Mouse (Mus musculus) neural tube, embryonic 15.5 days (tissue): ENCODE results near the gene Hoxb5. TPM values are rescaled to one million over a fixed set of nuclear protein-coding genes. Genes with fewer than 3 reads are reported as not detected.

Source experiments
- ATAC-seq: fragments of 200-750 bp; cut with Nextera tagmentation; 2 replicates; pipeline ENCODE4 v1.8.0; 2017; ENCODE audit warnings: mild to moderate bottlenecking, moderate TSS enrichment, moderate library complexity; ENCODE audit not compliant: low FRiP score
- H3K27ac ChIP-seq: fragments of 300-500 bp; sonication (generic); replicated peaks from 2 replicates; pipeline ENCODE4 v1.5.1; 2015; ENCODE audit warnings: mild to moderate bottlenecking, inconsistent platforms
- H3K27me3 ChIP-seq: fragments of 300-500 bp; sonication (generic); replicated peaks from 2 replicates; pipeline ENCODE4 v1.6.1; 2015; ENCODE audit warnings: inconsistent platforms
- H3K36me3 ChIP-seq: fragments of 300-500 bp; sonication (generic); 2 replicates; pipeline ENCODE4 v1.6.1; 2015; ENCODE audit warnings: inconsistent platforms
- H3K4me1 ChIP-seq: fragments of 300-500 bp; sonication (generic); 2 replicates; pipeline ENCODE4 v1.6.1; 2015; ENCODE audit warnings: inconsistent platforms
- H3K4me2 ChIP-seq: fragments of 300-500 bp; sonication (generic); 2 replicates; pipeline ENCODE4 v1.6.1; 2015; ENCODE audit warnings: inconsistent platforms, mild to moderate bottlenecking, moderate library complexity
- H3K4me3 ChIP-seq: fragments of 300-500 bp; sonication (generic); replicated peaks from 2 replicates; pipeline ENCODE4 v1.5.1; 2015; ENCODE audit warnings: mild to moderate bottlenecking, inconsistent platforms
- H3K9ac ChIP-seq: fragments of 300-500 bp; sonication (generic); replicated peaks from 2 replicates; pipeline ENCODE4 v1.6.1; 2015; ENCODE audit warnings: mild to moderate bottlenecking, inconsistent platforms
- H3K9me3 ChIP-seq: fragments of 300-500 bp; sonication (generic); replicated peaks from 2 replicates; pipeline ENCODE4 v1.6.1; 2016; ENCODE audit warnings: inconsistent platforms
- WGBS: fragments of 180-500 bp; shearing (Covaris S2); methylation state at CpG from one replicate; pipeline ENCODE4 v1.1.7; 2015; ENCODE audit warnings: mixed read lengths; 5-methylcytosine and 5-hydroxymethylcytosine counted together
- polyA plus RNA-seq: library from polyadenylated mRNA; unstranded; fragments of >200 nt; fragmentation: Nextera tagmentation; extraction: Ambion mirVana; gene quantifications from 2 replicates; pipeline ENCODE4 v1.2.1, GENCODE M21; 2015

The Hoxb5 gene
- polyA plus RNA-seq, 1 experiment from 2014 or later = 106 TPM

DNA sequence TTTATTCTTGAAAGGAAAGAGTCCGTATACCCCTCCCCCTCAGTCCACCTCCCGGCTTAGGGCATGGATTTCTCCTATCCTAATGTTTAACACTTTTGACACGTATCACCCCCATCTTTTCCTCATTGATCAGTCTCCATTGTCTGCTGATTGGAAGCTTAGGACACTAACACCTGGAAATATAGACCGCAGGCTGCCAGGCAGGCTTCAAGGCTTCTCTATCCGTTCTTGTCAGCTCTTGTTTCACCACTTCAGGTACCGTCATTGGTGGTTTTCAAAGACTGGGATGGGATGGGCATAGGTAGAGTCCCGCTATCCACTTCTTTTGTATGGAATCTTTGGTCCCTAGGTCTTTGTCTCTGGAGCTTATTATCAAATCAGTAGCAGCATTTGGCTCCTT lies 24.0 kb downstream of the Hoxb5 start:
- Histone ChIP-seq H3K9ac (peak overlapping the region; percentile 78), H3K27me3 (no peaks in the 10 kb centered on the region), H3K4me3 (peak overlapping the region; percentile 60), H3K36me3 (no peaks in the 10 kb centered on the region), H3K27ac (peak overlapping the region; percentile 99), H3K4me2 (peak overlapping the region; percentile 87), H3K9me3 (no peaks in the 10 kb centered on the region), H3K4me1 (peaks cover 93% of the 10 kb centered on the region)
- WGBS = 10% methylated on average over 7 of the region's 7 CpGs
- no peak for ATAC-seq

- H3K4me1 ChIP-seq = peaks cover 93% of the 10 kb centered on the region
- no peaks in the 10 kb centered on the region for H3K27me3 ChIP-seq
- WGBS = 5% methylated on average over 5 of the region's 5 CpGs
These were observed 24.6 kb downstream of the Hoxb5 start for GRCm38 (mm10) chr11:96327750-96328149.

DNA sequence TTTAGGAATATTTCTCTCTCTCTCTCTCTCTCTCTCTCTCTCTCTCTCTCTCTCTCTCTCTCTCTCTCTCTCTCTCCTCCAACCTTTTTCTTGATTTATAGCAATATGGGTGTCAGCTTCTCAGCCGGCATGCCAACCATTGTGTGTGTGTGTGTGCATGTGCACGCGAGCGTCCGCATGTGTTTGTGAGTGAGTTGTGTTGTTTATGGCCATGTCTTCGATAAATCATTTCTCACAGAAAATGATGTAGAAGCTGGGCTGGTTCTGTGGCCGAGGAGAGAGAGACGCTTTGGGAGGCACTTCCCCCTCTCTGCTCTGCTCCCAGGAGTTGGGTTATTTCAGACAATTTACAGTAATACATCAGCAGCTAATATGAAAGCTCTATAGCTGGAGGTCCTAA lies 25.5 kb downstream of the Hoxb5 start:
- Histone ChIP-seq H3K4me3 (peak overlapping the region; percentile 60), H3K27ac (peak overlapping the region; percentile 99), H3K4me1 (peaks cover 93% of the 10 kb centered on the region), H3K9ac (peak overlapping the region; percentile 78), H3K36me3 (no peaks in the 10 kb centered on the region), H3K9me3 (no peaks in the 10 kb centered on the region), H3K27me3 (no peaks in the 10 kb centered on the region), H3K4me2 (peak overlapping the region; percentile 87)
- 6% methylated on average over 8 of the region's 8 CpGs for WGBS
- no peak for ATAC-seq

More at GRCm38 (mm10) chr11:96327750-96328149, 24.6 kb downstream of the Hoxb5 start:
- Histone ChIP-seq H3K27ac (peak overlapping the region; percentile 99), H3K9ac (peak overlapping the region; percentile 78), H3K4me2 (peak overlapping the region; percentile 87), H3K36me3 (no peaks in the 10 kb centered on the region), H3K9me3 (no peaks in the 10 kb centered on the region), H3K4me3 (peak overlapping the region; percentile 60)
- peak; percentile 43; the same call in 1 of the 2 replicates for ATAC-seq

- Histone ChIP-seq H3K9me3 (no peaks in the 10 kb centered on the region), H3K36me3 (no peaks in the 10 kb centered on the region), H3K4me3 (peak overlapping the region; percentile 60), H3K27ac (peak overlapping the region; percentile 99), H3K27me3 (no peaks in the 10 kb centered on the region), H3K9ac (peak overlapping the region; percentile 78), H3K4me1 (peaks cover 95% of the 10 kb centered on the region), H3K4me2 (peak overlapping the region; percentile 87)
- 2% methylated on average over 8 of the region's 8 CpGs for WGBS
- ATAC-seq = no peak
These were observed 29.0 kb downstream of the Hoxb5 start for GRCm38 (mm10) chr11:96332105-96332504.

DNA sequence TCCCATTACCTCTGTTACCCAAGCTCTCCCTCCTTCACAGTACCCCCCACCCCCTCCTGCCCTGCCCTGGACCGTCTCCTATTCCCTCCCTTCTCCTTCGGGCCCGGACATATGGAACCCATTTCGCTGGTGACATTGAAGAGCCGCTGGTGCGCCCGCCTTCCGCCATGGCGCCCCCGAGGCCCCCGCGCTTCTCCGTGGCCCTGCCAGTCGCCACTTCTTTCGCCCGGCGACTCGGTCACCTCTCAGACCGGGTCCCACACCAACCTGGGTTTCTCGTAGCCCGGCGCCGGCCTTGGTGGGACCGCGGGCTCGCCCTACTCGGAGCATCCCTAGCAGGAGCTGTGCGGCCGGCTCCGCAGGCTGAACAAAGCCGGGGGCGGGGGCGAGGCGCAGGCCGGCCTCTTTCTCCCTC lies 29.5 kb downstream of the Hoxb5 start:
- no peak for ATAC-seq
- H3K4me2 ChIP-seq = peak overlapping the region; percentile 87
- no peaks in the 10 kb centered on the region for H3K27me3 ChIP-seq
- no peaks in the 10 kb centered on the region for H3K36me3 ChIP-seq
- peaks cover 95% of the 10 kb centered on the region for H3K4me1 ChIP-seq
- peak overlapping the region; percentile 78 for H3K9ac ChIP-seq
- no peaks in the 10 kb centered on the region for H3K9me3 ChIP-seq
- 2% methylated on average over 35 of the region's 35 CpGs for WGBS
- peak overlapping the region; percentile 60 for H3K4me3 ChIP-seq
- H3K27ac ChIP-seq = peak overlapping the region; percentile 99

DNA sequence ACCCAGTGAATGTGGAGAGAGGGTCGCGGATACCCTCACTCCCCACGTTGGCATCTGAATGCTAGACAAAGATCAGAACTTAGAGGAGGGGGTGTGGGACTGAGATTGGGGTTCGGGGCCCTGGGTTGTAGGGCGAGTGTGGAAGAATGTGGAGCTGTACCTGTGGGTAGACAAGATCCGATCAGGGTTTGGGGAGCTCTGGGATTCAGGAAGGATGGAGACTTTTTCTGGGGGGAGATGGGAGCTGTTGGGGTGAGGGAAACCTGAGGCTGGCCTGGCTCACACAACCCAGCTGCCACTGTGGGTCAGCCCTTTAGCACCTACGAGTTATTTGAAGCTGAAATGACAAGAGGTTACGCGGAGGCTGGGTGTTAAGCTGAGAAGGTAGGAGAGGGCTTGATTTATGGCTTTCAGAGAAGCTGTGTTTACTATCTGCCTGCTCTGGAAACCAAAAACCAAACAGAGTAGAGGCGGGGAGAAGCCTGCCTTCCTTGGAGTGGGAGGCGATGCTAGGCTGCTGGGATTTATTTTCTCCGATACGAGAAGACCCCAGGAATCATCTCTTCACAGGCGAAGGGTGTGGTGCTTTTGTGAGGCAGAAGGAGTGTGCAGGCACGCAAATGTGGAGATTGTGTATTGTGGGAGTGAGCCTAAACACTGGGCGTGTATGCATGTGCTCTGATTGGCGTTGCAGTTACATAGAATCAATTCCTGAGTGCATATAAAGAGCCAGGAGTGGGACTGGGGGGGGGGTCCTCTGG lies 30.3 kb downstream of the Hoxb5 start:
- H3K27me3 ChIP-seq = no peaks in the 10 kb centered on the region
- H3K36me3 ChIP-seq = no peaks in the 10 kb centered on the region
- peak overlapping the region; percentile 78 for H3K9ac ChIP-seq
- peaks cover 97% of the 10 kb centered on the region for H3K4me1 ChIP-seq
- H3K4me2 ChIP-seq = peak overlapping the region; percentile 87
- peak overlapping the region; percentile 60 for H3K4me3 ChIP-seq
- no peaks in the 10 kb centered on the region for H3K9me3 ChIP-seq
- 5% methylated on average over 17 of the region's 17 CpGs for WGBS
- H3K27ac ChIP-seq = peak overlapping the region; percentile 99
- ATAC-seq = peak; percentile 18; the same call in 1 of the 2 replicates

- no peaks in the 10 kb centered on the region for H3K36me3 ChIP-seq
- no peaks in the 10 kb centered on the region for H3K9me3 ChIP-seq
- WGBS = 6% methylated on average over 2 of the region's 2 CpGs
- H3K4me2 ChIP-seq = peak overlapping the region; percentile 87
- no peak for ATAC-seq
- H3K4me1 ChIP-seq = peaks cover 99% of the 10 kb centered on the region
- no peaks in the 10 kb centered on the region for H3K27me3 ChIP-seq
- H3K4me3 ChIP-seq = peak overlapping the region; percentile 60
- peak overlapping the region; percentile 99 for H3K27ac ChIP-seq
- H3K9ac ChIP-seq = peak overlapping the region; percentile 78
These were observed 30.8 kb downstream of the Hoxb5 start for GRCm38 (mm10) chr11:96334002-96334364.

- 12% methylated on average over 3 of the region's 3 CpGs for WGBS
- Histone ChIP-seq H3K36me3 (no peaks in the 10 kb centered on the region), H3K4me1 (peaks cover 100% of the 10 kb centered on the region), H3K9me3 (no peaks in the 10 kb centered on the region), H3K4me3 (peak overlapping the region; percentile 60), H3K9ac (peak overlapping the region; percentile 78; the same call in 1 of the 2 replicates), H3K27ac (peak overlapping the region; percentile 99), H3K27me3 (no peaks in the 10 kb centered on the region), H3K4me2 (peak overlapping the region; percentile 87)
- no peak for ATAC-seq
These were observed 31.9 kb downstream of the Hoxb5 start for GRCm38 (mm10) chr11:96334998-96335397.

DNA sequence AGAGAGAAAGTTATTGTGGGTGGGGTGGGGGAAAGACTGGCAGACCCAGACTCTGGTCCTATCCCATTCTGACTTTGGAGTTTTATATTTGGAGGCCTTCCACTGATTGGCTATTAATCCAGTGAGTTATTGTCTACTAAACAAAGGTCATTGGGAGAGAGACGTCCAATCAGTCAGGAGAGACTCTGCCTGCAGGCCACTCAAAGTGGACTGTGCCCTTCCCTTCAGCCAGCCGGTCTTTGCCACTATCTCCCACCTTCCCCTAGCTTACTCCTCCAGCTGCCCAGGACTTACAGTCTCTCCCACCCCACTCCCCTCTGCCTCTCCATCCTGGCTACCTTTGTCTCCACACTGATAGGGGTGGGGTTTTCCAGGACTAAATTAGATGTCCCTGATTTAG lies 33.5 kb downstream of the Hoxb5 start:
- Histone ChIP-seq H3K36me3 (no peaks in the 10 kb centered on the region), H3K9me3 (no peaks in the 10 kb centered on the region), H3K27ac (peak overlapping the region; percentile 99), H3K4me2 (peak overlapping the region; percentile 87), H3K4me3 (peak overlapping the region; percentile 19), H3K9ac (peak overlapping the region; percentile 66), H3K4me1 (peaks cover 95% of the 10 kb centered on the region), H3K27me3 (no peaks in the 10 kb centered on the region)
- no peak for ATAC-seq
- 10% methylated on average over 2 of the region's 2 CpGs for WGBS

DNA sequence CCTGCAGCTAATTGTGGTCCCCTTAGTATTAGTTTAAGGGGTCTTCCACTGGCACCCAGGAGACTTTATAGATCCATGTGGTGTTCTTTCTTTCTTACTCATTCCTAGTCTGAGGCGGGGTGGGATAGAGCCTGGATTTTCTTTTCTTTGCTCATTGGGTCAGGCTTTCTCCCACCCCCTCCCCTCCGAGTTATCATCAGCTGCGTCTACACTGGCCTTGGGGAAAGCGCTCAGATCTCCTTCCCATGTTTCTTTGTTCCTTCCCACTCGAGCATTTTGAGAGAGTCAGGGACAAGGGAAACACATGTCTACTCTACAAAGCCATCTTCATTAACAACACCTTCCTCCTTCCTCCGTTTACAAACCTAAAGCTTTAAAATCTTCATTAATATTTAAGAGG lies 33.9 kb downstream of the Hoxb5 start:
- Histone ChIP-seq H3K27ac (peak overlapping the region; percentile 99), H3K9ac (peak overlapping the region; percentile 66), H3K4me3 (peak overlapping the region; percentile 19), H3K36me3 (no peaks in the 10 kb centered on the region), H3K4me1 (peaks cover 95% of the 10 kb centered on the region), H3K27me3 (no peaks in the 10 kb centered on the region), H3K4me2 (peak overlapping the region; percentile 87), H3K9me3 (no peaks in the 10 kb centered on the region)
- ATAC-seq = no peak
- 7% methylated on average over 6 of the region's 6 CpGs for WGBS

DNA sequence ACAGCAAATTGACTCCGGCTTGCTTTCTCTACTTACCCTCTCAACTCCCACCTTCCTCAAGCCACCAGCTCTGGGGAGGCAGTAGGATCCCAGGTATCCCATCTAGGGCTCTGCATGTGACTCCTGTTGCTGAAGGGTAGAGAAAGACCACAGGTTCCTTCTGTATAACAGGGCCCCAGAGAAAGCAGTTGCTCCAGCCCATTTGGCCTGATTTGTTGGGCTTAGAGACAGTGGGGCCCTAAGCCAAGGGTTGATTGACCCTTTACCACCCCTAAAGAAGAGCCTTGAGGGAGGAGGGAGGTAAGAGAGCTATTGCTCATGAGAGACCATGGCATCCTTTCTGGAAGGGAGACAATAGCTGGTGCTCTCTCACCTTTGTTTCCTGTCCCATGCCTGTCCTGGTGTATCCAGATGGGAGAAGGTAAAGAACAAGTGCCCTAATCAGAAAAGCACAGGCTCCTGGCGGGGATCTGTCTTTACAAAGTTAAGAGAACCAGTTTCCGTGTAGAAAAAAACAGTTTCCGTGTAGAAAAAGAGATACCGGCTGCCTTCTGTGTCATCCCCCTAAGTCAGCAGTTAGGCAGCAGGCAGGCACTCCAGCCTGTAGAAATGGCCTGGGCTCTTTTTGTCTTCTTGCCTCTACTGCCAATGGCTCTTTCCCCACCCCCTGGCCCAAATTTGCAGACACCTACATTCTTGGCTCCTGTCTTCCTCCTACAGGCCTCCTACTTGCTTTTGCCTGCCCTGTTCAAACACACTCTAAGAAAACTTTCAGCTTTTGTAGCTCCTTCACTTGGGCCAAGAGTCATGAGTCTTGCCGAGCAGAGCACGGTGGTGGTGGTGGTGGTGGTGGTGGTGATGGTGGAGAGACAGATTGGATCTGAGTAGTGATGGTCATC lies 36.1 kb downstream of the Hoxb5 start:
- Histone ChIP-seq H3K27me3 (no peaks in the 10 kb centered on the region), H3K4me2 (peak overlapping the region; percentile 87)

More for the DNA sequence above, 36.1 kb downstream of the Hoxb5 start:
- no peak for ATAC-seq
- 11% methylated on average over 7 of the region's 7 CpGs for WGBS
- H3K27ac ChIP-seq = peak overlapping the region; percentile 99
- H3K36me3 ChIP-seq = no peaks in the 10 kb centered on the region
- peak overlapping the region; percentile 66 for H3K9ac ChIP-seq
- no peaks in the 10 kb centered on the region for H3K9me3 ChIP-seq
- H3K4me1 ChIP-seq = peaks cover 95% of the 10 kb centered on the region
- peak overlapping the region; percentile 44 for H3K4me3 ChIP-seq
